Mouse (Mus musculus) forebrain, embryonic 14.5 days (tissue): ENCODE measurements around the gene Fam207a. TPM values are rescaled to one million over a fixed set of nuclear protein-coding genes. Genes with fewer than 3 reads are reported as not detected.

Experiments used
- ATAC-seq: fragments of 200-750 bp; cut with Nextera tagmentation; 2 replicates; pipeline ENCODE4 v1.8.0; 2017; ENCODE audit warnings: mild to moderate bottlenecking, moderate library complexity
- DNase-seq: peaks from one replicate; pipeline ENCODE4 v3.0.0-alpha.2; 2015; ENCODE audit warnings: low spot score
- H3K27ac ChIP-seq: fragments of 300-500 bp; sonication (generic); 2 replicates; pipeline ENCODE4 v1.5.1; 2014; ENCODE audit warnings: low read depth, mild to moderate bottlenecking, control low read depth, low read length, moderate library complexity
- H3K27me3 ChIP-seq: fragments of 300-500 bp; sonication (generic); replicated peaks from 2 replicates; pipeline ENCODE4 v1.6.1; 2014; ENCODE audit warnings: low read length, control low read depth, mixed read lengths; ENCODE audit not compliant: control insufficient read depth, insufficient read depth
- H3K36me3 ChIP-seq: fragments of 300-500 bp; sonication (generic); 2 replicates; pipeline ENCODE4 v1.6.1; 2014; ENCODE audit warnings: low read length, control low read depth; ENCODE audit not compliant: control insufficient read depth, insufficient read depth
- H3K4me1 ChIP-seq: fragments of 300-500 bp; sonication (generic); 2 replicates; pipeline ENCODE4 v1.6.1; 2014; ENCODE audit warnings: antibody characterized with exemption, low read length, control low read depth; ENCODE audit not compliant: control insufficient read depth, insufficient read depth
- H3K4me2 ChIP-seq: fragments of 300-500 bp; sonication (generic); 2 replicates; pipeline ENCODE4 v1.6.1; 2014; ENCODE audit warnings: mild to moderate bottlenecking, control low read depth, low read length
- H3K4me3 ChIP-seq: fragments of 300-500 bp; sonication (generic); 2 replicates; pipeline ENCODE4 v1.5.1; 2014; ENCODE audit warnings: low read depth, low read length, control low read depth
- H3K9ac ChIP-seq: fragments of 300-500 bp; sonication (generic); 2 replicates; pipeline ENCODE4 v1.6.1; 2014; ENCODE audit warnings: mild to moderate bottlenecking, low read length, control low read depth, moderate library complexity
- H3K9me3 ChIP-seq: fragments of 300-500 bp; sonication (generic); replicated peaks from 2 replicates; pipeline ENCODE4 v1.6.1; 2016; ENCODE audit warnings: low read length, control low read depth, mixed read lengths; ENCODE audit not compliant: control insufficient read depth
- WGBS: fragments of 180-500 bp; shearing (Covaris S2); extraction: QIAGEN DNeasy Blood & Tissue Kit; methylation state at CpG from one replicate; pipeline ENCODE4 v1.1.7; 2014; 5-methylcytosine and 5-hydroxymethylcytosine counted together
- polyA plus RNA-seq: library from polyadenylated mRNA; unstranded; fragments of >200 nt; fragmentation: Nextera tagmentation; extraction: Ambion mirVana; gene quantifications from 2 replicates; pipeline ENCODE4 v1.2.1, GENCODE M21; 2014

Fam207a gene
- polyA plus RNA-seq, 1 experiment from 2014 or later: 33.8 TPM

- Histone ChIP-seq H3K4me3 (no peak overlapping the region), H3K4me2 (no peak overlapping the region), H3K27ac (no peak overlapping the region), H3K9ac (no peak overlapping the region), H3K4me1 (no peaks in the 10 kb centered on the region), H3K9me3 (no peaks in the 10 kb centered on the region), H3K27me3 (no peaks in the 10 kb centered on the region), H3K36me3 (peaks cover 47% of the 10 kb centered on the region)
- WGBS: 92% methylated on average over 6 of the region's 6 CpGs
- ATAC-seq (no peak), DNase-seq (no peak)
These were observed 17.3 kb downstream of the Fam207a start for GRCm38 (mm10) chr10:77498254-77498653.

GRCm38 (mm10) chr10:77497185-77497584, 18.4 kb downstream of the Fam207a start:
- Histone ChIP-seq H3K27ac (no peak overlapping the region), H3K4me3 (no peak overlapping the region), H3K36me3 (peaks cover 43% of the 10 kb centered on the region), H3K9ac (no peak overlapping the region), H3K4me1 (no peaks in the 10 kb centered on the region), H3K27me3 (no peaks in the 10 kb centered on the region), H3K4me2 (no peak overlapping the region), H3K9me3 (no peaks in the 10 kb centered on the region)
- ATAC-seq (no peak), DNase-seq (no peak)
- 95% methylated on average over 13 of the region's 13 CpGs for WGBS

DNA sequence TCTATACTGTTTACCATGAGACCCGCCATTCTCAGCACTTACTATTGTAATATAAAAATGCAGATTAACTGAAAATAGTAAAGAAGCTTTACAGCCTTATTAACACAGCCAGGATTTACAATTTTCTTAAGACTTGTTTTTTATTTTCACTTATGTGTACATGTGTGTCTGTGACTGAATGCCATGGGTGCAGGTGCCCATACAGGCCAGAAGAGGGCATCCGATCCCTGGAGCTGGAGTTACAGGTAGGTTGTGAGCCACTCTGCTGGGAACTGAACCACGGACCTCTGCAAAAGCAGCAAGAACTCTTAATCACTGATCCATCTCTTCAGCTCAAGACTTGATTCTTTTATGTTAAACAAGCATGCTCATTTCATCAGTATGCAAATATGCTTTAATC, 22.7 kb downstream of the Fam207a start:
- H3K4me1 ChIP-seq: no peaks in the 10 kb centered on the region
- H3K27ac ChIP-seq: no peak overlapping the region
- WGBS: 97% methylated on average over 3 of the region's 3 CpGs
- H3K27me3 ChIP-seq: no peaks in the 10 kb centered on the region
- H3K9me3 ChIP-seq: no peaks in the 10 kb centered on the region
- H3K36me3 ChIP-seq: peaks cover 37% of the 10 kb centered on the region
- no peak overlapping the region for H3K4me2 ChIP-seq
- no peak for ATAC-seq
- H3K9ac ChIP-seq: no peak overlapping the region
- no peak overlapping the region for H3K4me3 ChIP-seq
- no peak for DNase-seq

- Histone ChIP-seq H3K36me3 (peaks cover 39% of the 10 kb centered on the region), H3K4me3 (no peak overlapping the region), H3K9me3 (no peaks in the 10 kb centered on the region), H3K27ac (no peak overlapping the region), H3K9ac (no peak overlapping the region), H3K4me2 (no peak overlapping the region), H3K4me1 (no peaks in the 10 kb centered on the region), H3K27me3 (no peaks in the 10 kb centered on the region)
- ATAC-seq (no peak), DNase-seq (no peak)
- WGBS: 92% methylated on average over 6 of the region's 6 CpGs
These were observed 24.0 kb downstream of the Fam207a start for GRCm38 (mm10) chr10:77491585-77491984.

DNA sequence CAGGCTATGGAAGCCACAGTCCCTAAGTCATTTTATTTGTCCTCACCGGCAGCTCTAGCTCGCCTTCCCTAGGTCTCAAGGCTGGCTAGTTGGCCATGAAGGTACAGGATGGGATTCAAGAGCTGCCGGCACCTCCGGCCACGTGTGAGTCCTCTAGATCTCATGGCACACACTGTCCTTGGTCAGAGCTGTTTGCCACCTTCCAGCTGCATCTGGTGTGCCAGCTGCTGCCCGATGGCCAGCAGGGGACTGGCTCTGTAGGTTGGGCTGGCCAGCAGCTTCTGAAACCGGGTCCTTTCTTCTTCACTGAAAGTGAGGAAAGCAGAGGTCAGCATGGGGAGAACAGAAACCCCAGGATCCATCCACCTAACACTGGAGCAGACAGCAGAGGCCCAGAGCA, 27.4 kb downstream of the Fam207a start:
- no peaks in the 10 kb centered on the region for H3K9me3 ChIP-seq
- DNase-seq (no peak), ATAC-seq (no peak)
- H3K4me3 ChIP-seq: no peak overlapping the region
- no peak overlapping the region for H3K27ac ChIP-seq
- no peaks in the 10 kb centered on the region for H3K4me1 ChIP-seq
- no peaks in the 10 kb centered on the region for H3K27me3 ChIP-seq
- 96% methylated on average over 7 of the region's 7 CpGs for WGBS
- H3K9ac ChIP-seq: no peak overlapping the region
- H3K36me3 ChIP-seq: peaks cover 44% of the 10 kb centered on the region
- H3K4me2 ChIP-seq: no peak overlapping the region

GRCm38 (mm10) chr10:77485786-77486185, 29.8 kb downstream of the Fam207a start:
- DNase-seq: no peak
- Histone ChIP-seq H3K4me3 (no peak overlapping the region), H3K4me1 (no peaks in the 10 kb centered on the region), H3K9me3 (no peaks in the 10 kb centered on the region), H3K36me3 (peaks cover 39% of the 10 kb centered on the region), H3K9ac (no peak overlapping the region), H3K27me3 (no peaks in the 10 kb centered on the region), H3K27ac (no peak overlapping the region), H3K4me2 (no peak overlapping the region)
- no peak for ATAC-seq
- WGBS: 76% methylated on average over 3 of the region's 3 CpGs

GRCm38 (mm10) chr10:77484205-77484935, 31.2 kb downstream of the Fam207a start:
- ATAC-seq (no peak), DNase-seq (no peak)
- H3K27ac ChIP-seq: no peak overlapping the region
- peaks cover 32% of the 10 kb centered on the region for H3K36me3 ChIP-seq
- H3K27me3 ChIP-seq: no peaks in the 10 kb centered on the region
- WGBS: 78% methylated on average over 18 of the region's 18 CpGs
- H3K4me1 ChIP-seq: no peaks in the 10 kb centered on the region
- no peak overlapping the region for H3K9ac ChIP-seq
- no peak overlapping the region for H3K4me3 ChIP-seq
- no peaks in the 10 kb centered on the region for H3K9me3 ChIP-seq
- no peak overlapping the region for H3K4me2 ChIP-seq

DNA sequence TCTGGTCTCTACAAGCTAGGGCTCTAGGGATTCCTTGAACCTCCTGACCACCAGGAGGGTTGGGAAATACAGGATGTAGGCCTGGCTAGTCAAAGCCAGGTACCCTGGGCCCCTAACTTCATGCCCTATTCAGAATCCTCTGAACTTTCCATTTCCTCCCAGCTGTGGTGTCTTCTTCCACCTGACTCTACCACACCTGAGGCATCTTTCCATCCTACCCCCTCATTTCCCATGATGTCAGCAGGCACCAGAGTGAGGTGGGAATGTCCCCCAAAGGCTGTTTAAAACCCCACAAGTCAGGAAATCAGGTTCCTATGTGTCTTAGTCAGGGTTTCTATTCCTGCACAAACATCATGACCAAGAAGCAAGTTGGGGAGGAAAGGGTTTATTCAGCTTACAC, 33.8 kb downstream of the Fam207a start:
- no peak for ATAC-seq
- H3K27me3 ChIP-seq: no peaks in the 10 kb centered on the region
- H3K36me3 ChIP-seq: peaks cover 7% of the 10 kb centered on the region
- no peak overlapping the region for H3K9ac ChIP-seq
- H3K4me3 ChIP-seq: no peak overlapping the region
- DNase-seq: no peak
- no peaks in the 10 kb centered on the region for H3K4me1 ChIP-seq
- H3K4me2 ChIP-seq: no peak overlapping the region
- no peaks in the 10 kb centered on the region for H3K9me3 ChIP-seq
- H3K27ac ChIP-seq: no peak overlapping the region

DNA sequence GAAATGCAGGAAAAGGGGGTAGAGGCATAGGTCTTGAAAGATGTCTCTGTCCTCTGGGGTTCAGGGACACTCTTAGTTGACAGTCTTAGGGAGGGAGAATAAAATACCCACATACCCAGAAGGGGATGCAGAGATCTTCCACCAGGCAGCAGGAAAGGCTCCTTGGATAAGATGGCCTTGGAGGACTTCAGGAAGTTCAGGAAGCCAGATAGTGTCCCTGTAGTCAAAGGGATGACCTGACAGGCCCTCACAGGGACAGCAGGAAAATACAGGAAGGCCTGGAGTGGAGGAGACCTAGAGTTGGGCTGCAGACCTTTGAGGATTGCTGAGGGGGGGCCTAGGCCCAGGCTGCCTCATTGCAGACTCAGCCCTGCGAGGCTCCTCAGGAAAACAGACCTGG, 35.6 kb downstream of the Fam207a start:
- DNase-seq: no peak
- WGBS: 94% methylated on average over 1 of the region's 1 CpGs

More for the DNA sequence above, 35.6 kb downstream of the Fam207a start:
- Histone ChIP-seq H3K27me3 (no peaks in the 10 kb centered on the region), H3K9me3 (no peaks in the 10 kb centered on the region), H3K4me1 (no peaks in the 10 kb centered on the region), H3K4me3 (no peak overlapping the region), H3K27ac (no peak overlapping the region), H3K36me3 (no peaks in the 10 kb centered on the region), H3K4me2 (no peak overlapping the region), H3K9ac (no peak overlapping the region)
- ATAC-seq: no peak
